Mouse (Mus musculus): ENCODE measurements at regions not wholly inside any gene's neighbourhood (a gene's known extent, or its start where the extent isn't known, plus 50 kb on each side); places are given as distances from the start of the nearest gene placed in this dataset.

- TF ChIP-seq CTCF (IDR thresholded peaks at IDR 0.05; ENCODE audit: low read depth) (no peak), EP300 (IDR thresholded peaks at IDR 0.05; ENCODE audit: low read depth) (no peak)
These were observed 89.4 kb downstream of the Olfr721-ps1 start for GRCm38 (mm10) chr14:14490501-14490900.
